Mouse (Mus musculus) stomach, postnatal 0 days (tissue): ENCODE results near the gene Adad2.

ENCODE experiments used
- CTCF ChIP-seq: IDR thresholded peaks from 2 replicates; pipeline ENCODE4 v1.5.1; 2016; ENCODE audit warnings: antibody characterized with exemption, low read depth, mild to moderate bottlenecking, moderate library complexity
- EP300 ChIP-seq: optimal IDR thresholded peaks from 2 replicates; pipeline ENCODE3; 2016; ENCODE audit warnings: antibody characterized with exemption

GRCm38 (mm10) chr8:119620848-119621465 is 8.4 kb downstream of the Adad2 start:
- TF ChIP-seq CTCF (no peak), EP300 (no peak)
